Mouse (Mus musculus): ENCODE data around the gene Cd247. TPM values are rescaled to one million over a fixed set of nuclear protein-coding genes. Genes with fewer than 3 reads are reported as not detected.

Gene Cd247
- polyA plus RNA-seq, 1 experiment = not detected

- H3K27me3 ChIP-seq (ENCODE audit: control insufficient read depth, insufficient read depth, insufficient read length) = no peaks in the 10 kb centered on the region
- no peak for TF ChIP-seq E2F4 (IDR thresholded peaks at IDR 0.05; ENCODE audit: insufficient read depth)
- H3K4me2 ChIP-seq (ENCODE audit: low read depth) = peak overlapping the region; percentile 13
- H3K79me2 ChIP-seq (ENCODE audit: control insufficient read depth, insufficient read depth) = no peaks in the 10 kb centered on the region
- H3K4me3 ChIP-seq = no peak overlapping the region
- H3K36me3 ChIP-seq (ENCODE audit: control insufficient read depth, insufficient read depth) = peaks cover 11% of the 10 kb centered on the region
- no peak overlapping the region for H3ac ChIP-seq (ENCODE audit: control insufficient read depth, insufficient read length)
These were observed 17.0 kb upstream of the Cd247 start for GRCm38 (mm10) chr1:165771491-165771897.

GRCm38 (mm10) chr1:165771998-165772397 is 16.5 kb upstream of the Cd247 start:
- Histone ChIP-seq H3K27me3 (ENCODE audit: control insufficient read depth, insufficient read depth, insufficient read length) (no peaks in the 10 kb centered on the region), H3K79me2 (ENCODE audit: control insufficient read depth, insufficient read depth) (no peaks in the 10 kb centered on the region), H3K4me3 (no peak overlapping the region), H3ac (ENCODE audit: control insufficient read depth, insufficient read length) (no peak overlapping the region), H3K4me2 (ENCODE audit: low read depth) (no peak overlapping the region), H3K36me3 (ENCODE audit: control insufficient read depth, insufficient read depth) (peaks cover 11% of the 10 kb centered on the region)
- no peak for TF ChIP-seq SRF (IDR thresholded peaks at IDR 0.05; ENCODE audit: control insufficient read depth, insufficient read length, low read depth)
- no peak for TF ChIP-seq POLR2AphosphoS2 (IDR thresholded peaks at IDR 0.05; ENCODE audit: insufficient read length, low read depth)
- TF ChIP-seq POLR2A (IDR thresholded peaks at IDR 0.05; ENCODE audit: insufficient read length, low read depth) = no peak
- TF ChIP-seq REST (IDR thresholded peaks at IDR 0.05; ENCODE audit: insufficient read depth, insufficient read length) = no peak
- TF ChIP-seq MYOD1 (IDR thresholded peaks at IDR 0.05; ENCODE audit: control insufficient read depth in 1 of 3, insufficient read length in 2 of 3, low read depth in 2 of 3) = no peak
- no peak for TF ChIP-seq E2F4 (IDR thresholded peaks at IDR 0.05; ENCODE audit: insufficient read depth)
- no peak for TF ChIP-seq USF1 (IDR thresholded peaks at IDR 0.05; ENCODE audit: low read depth)
- no peak for TF ChIP-seq MYOG (IDR thresholded peaks at IDR 0.05; ENCODE audit: control insufficient read depth in 1 of 3, insufficient read depth in 1 of 3, insufficient read length in 2 of 3, low read depth in 2 of 3)
- no peak for TF ChIP-seq MAX (IDR thresholded peaks at IDR 0.05; ENCODE audit: low read depth)
- no peak for TF ChIP-seq CEBPB (IDR thresholded peaks at IDR 0.05; ENCODE audit: insufficient read depth, poor library complexity, severe bottlenecking)
- no peak for TF ChIP-seq TCF3 (IDR thresholded peaks at IDR 0.05; ENCODE audit: insufficient read length, low read depth)
- TF ChIP-seq TCF12 (IDR thresholded peaks at IDR 0.05; ENCODE audit: insufficient read depth, poor library complexity, severe bottlenecking) = no peak

GRCm38 (mm10) chr1:165775518-165776294 is 12.8 kb upstream of the Cd247 start:
- Histone ChIP-seq H3K79me2 (ENCODE audit: control insufficient read depth, insufficient read depth) (no peaks in the 10 kb centered on the region), H3K36me3 (ENCODE audit: control insufficient read depth, insufficient read depth) (peaks cover 3% of the 10 kb centered on the region), H3K27me3 (ENCODE audit: control insufficient read depth, insufficient read depth, insufficient read length) (no peaks in the 10 kb centered on the region), H3K4me3 (no peak overlapping the region), H3K4me2 (ENCODE audit: low read depth) (no peak overlapping the region), H3ac (ENCODE audit: control insufficient read depth, insufficient read length) (no peak overlapping the region)
- TF ChIP-seq POLR2AphosphoS2 (IDR thresholded peaks at IDR 0.05; ENCODE audit: insufficient read length, low read depth) (no peak), CEBPB (IDR thresholded peaks at IDR 0.05; ENCODE audit: insufficient read depth, poor library complexity, severe bottlenecking) (no peak), MAX (IDR thresholded peaks at IDR 0.05; ENCODE audit: low read depth) (no peak), E2F4 (IDR thresholded peaks at IDR 0.05; ENCODE audit: insufficient read depth) (no peak), TCF12 (IDR thresholded peaks at IDR 0.05; ENCODE audit: insufficient read depth, poor library complexity, severe bottlenecking) (no peak), POLR2A (IDR thresholded peaks at IDR 0.05; ENCODE audit: insufficient read length, low read depth) (no peak), REST (IDR thresholded peaks at IDR 0.05; ENCODE audit: insufficient read depth, insufficient read length) (no peak), SRF (IDR thresholded peaks at IDR 0.05; ENCODE audit: control insufficient read depth, insufficient read length, low read depth) (no peak), MYOD1 (IDR thresholded peaks at IDR 0.05; ENCODE audit: control insufficient read depth in 1 of 3, insufficient read length in 2 of 3, low read depth in 2 of 3) (no peak), TCF3 (IDR thresholded peaks at IDR 0.05; ENCODE audit: insufficient read length, low read depth) (no peak), USF1 (IDR thresholded peaks at IDR 0.05; ENCODE audit: low read depth) (no peak), MYOG (IDR thresholded peaks at IDR 0.05; ENCODE audit: control insufficient read depth in 1 of 3, insufficient read depth in 1 of 3, insufficient read length in 2 of 3, low read depth in 2 of 3) (no peak)

GRCm38 (mm10) chr1:165779954-165780585 is 8.4 kb upstream of the Cd247 start:
- peak overlapping the region; percentile 8 for H3K4me3 ChIP-seq
- no peaks in the 10 kb centered on the region for H3K27me3 ChIP-seq (ENCODE audit: control insufficient read depth, insufficient read depth, insufficient read length)
- H3ac ChIP-seq (ENCODE audit: control insufficient read depth, insufficient read length) = no peak overlapping the region
- H3K36me3 ChIP-seq (ENCODE audit: control insufficient read depth, insufficient read depth) = no peaks in the 10 kb centered on the region
- TF ChIP-seq MYOD1 (IDR thresholded peaks at IDR 0.05; ENCODE audit: control insufficient read depth in 1 of 3, insufficient read length in 2 of 3, low read depth in 2 of 3) = no peak
- TF ChIP-seq REST (IDR thresholded peaks at IDR 0.05; ENCODE audit: insufficient read depth, insufficient read length) = no peak
- no peak for TF ChIP-seq POLR2A (IDR thresholded peaks at IDR 0.05; ENCODE audit: insufficient read length, low read depth)
- TF ChIP-seq MYOG (IDR thresholded peaks at IDR 0.05; ENCODE audit: control insufficient read depth in 1 of 3, insufficient read depth in 1 of 3, insufficient read length in 2 of 3, low read depth in 2 of 3) = no peak
- no peak for TF ChIP-seq MAX (IDR thresholded peaks at IDR 0.05; ENCODE audit: low read depth)
- TF ChIP-seq POLR2AphosphoS2 (IDR thresholded peaks at IDR 0.05; ENCODE audit: insufficient read length, low read depth) = no peak
- TF ChIP-seq TCF12 (IDR thresholded peaks at IDR 0.05; ENCODE audit: insufficient read depth, poor library complexity, severe bottlenecking) = no peak
- no peak for TF ChIP-seq TCF3 (IDR thresholded peaks at IDR 0.05; ENCODE audit: insufficient read length, low read depth)
- no peak for TF ChIP-seq E2F4 (IDR thresholded peaks at IDR 0.05; ENCODE audit: insufficient read depth)
- no peak for TF ChIP-seq USF1 (IDR thresholded peaks at IDR 0.05; ENCODE audit: low read depth)
- TF ChIP-seq CEBPB (IDR thresholded peaks at IDR 0.05; ENCODE audit: insufficient read depth, poor library complexity, severe bottlenecking) = no peak
- no peak for TF ChIP-seq SRF (IDR thresholded peaks at IDR 0.05; ENCODE audit: control insufficient read depth, insufficient read length, low read depth)
- H3K79me2 ChIP-seq (ENCODE audit: control insufficient read depth, insufficient read depth) = no peaks in the 10 kb centered on the region
- H3K4me2 ChIP-seq (ENCODE audit: low read depth) = peak overlapping the region; percentile 98
